Mouse (Mus musculus): ENCODE measurements at regions not wholly inside any gene's neighbourhood (a gene's known extent, or its start where the extent isn't known, plus 50 kb on each side); places are given as distances from the start of the nearest gene placed in this dataset.

- DNase-seq = peak; percentile 9 to 19
Measured at GRCm38 (mm10) chr2:11853210-11853973, 75.7 kb downstream of the Ankrd16 start.

- DNase-seq = no peak
Measured at GRCm38 (mm10) chr2:11869983-11870382, 92.3 kb downstream of the Ankrd16 start.

GRCm38 (mm10) chr2:11880005-11880404 lies 102.3 kb downstream of the Ankrd16 start:
- DNase-seq = no peak

DNA sequence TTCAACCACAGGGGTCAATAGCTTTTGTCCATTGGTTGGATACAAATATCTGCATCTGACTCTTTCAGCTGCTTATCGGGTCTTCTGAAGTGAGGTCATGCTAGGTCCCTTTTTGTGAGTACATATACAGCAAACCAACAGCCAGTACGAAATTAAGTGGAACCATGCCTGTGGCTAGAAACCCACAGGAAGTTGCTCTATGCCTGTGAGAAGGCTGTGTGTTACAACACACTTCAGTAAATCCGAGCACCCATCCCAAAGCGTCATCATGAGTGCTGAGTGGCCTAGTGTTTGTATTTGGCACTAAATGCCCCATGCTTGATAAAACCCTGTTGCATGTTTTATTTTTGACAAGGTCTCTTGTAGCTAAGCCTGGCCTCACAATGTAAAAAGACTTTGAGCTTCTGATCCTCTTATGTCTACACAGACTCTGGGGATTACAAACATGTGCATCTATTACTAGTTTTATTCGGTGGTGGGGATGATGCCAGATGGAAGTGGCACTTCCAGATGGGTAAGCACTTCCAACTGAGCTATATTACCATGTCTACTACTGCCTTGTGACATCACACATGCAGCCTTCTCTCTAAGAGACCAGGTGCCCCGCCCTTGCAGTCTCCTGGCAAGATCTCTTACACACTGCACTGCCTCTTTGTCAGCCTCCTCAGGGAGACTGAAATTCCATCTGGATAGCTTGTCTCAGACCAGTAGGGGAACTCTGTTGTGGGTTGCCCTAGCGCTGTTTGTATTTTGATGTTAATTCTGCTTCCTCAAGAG lies 117.3 kb downstream of the Ankrd16 start:
- DNase-seq = no peak

- DNase-seq = peak in 1 of 2 experiments; percentile 6
Measured at GRCm38 (mm10) chr2:11899698-11900660, 122.3 kb downstream of the Ankrd16 start.

GRCm38 (mm10) chr2:11914782-11915181 lies 137.1 kb downstream of the Ankrd16 start:
- DNase-seq = peak; percentile 4 to 6

DNA sequence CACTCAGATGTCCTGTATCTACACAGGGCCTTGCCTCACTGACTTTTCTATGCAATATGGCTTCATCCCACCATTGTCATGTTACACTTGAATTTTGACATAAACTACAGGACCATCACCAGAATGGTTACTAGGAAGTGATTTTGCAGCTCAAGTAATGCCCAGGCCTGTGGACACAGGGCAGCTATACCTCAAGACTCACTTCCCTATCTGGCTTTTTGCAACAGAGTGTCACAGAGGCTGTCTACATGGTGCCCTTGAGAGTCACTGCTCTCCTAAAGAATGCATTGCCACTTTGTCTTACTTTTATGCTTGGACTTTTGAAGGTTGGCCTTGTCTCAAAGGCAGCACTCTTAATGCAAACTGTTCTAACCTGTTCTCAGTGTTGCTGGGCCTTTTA lies 139.7 kb downstream of the Ankrd16 start:
- no peak for DNase-seq

- DNase-seq = no peak
Measured at GRCm38 (mm10) chr2:11918070-11918469, 140.4 kb downstream of the Ankrd16 start.

GRCm38 (mm10) chr2:11960777-11961176 lies 183.1 kb downstream of the Ankrd16 start:
- no peak for DNase-seq

DNA sequence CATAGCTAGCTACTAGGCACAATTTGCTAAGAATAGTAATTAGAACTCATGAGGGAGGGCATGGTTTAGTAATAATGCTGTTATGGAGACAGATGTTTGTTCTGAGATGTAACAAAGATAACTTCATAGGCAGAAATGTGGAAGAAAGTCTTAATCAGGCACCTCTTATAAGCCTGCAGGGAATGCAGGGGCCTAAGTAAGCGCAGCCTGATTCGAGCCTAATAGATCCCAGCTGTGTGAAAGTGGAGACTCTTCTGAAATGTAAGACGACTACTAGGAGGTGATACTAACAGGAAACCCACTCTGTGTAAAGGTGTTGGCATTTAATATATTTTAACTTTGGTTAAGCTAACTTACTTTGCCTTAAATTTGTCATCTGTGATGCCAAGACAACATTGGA lies 187.7 kb downstream of the Ankrd16 start:
- DNase-seq = no peak

- DNase-seq = no peak
Measured at GRCm38 (mm10) chr2:11967001-11967400, 189.3 kb downstream of the Ankrd16 start.

GRCm38 (mm10) chr2:11971972-11972371 lies 194.3 kb downstream of the Ankrd16 start:
- DNase-seq = no peak

DNA sequence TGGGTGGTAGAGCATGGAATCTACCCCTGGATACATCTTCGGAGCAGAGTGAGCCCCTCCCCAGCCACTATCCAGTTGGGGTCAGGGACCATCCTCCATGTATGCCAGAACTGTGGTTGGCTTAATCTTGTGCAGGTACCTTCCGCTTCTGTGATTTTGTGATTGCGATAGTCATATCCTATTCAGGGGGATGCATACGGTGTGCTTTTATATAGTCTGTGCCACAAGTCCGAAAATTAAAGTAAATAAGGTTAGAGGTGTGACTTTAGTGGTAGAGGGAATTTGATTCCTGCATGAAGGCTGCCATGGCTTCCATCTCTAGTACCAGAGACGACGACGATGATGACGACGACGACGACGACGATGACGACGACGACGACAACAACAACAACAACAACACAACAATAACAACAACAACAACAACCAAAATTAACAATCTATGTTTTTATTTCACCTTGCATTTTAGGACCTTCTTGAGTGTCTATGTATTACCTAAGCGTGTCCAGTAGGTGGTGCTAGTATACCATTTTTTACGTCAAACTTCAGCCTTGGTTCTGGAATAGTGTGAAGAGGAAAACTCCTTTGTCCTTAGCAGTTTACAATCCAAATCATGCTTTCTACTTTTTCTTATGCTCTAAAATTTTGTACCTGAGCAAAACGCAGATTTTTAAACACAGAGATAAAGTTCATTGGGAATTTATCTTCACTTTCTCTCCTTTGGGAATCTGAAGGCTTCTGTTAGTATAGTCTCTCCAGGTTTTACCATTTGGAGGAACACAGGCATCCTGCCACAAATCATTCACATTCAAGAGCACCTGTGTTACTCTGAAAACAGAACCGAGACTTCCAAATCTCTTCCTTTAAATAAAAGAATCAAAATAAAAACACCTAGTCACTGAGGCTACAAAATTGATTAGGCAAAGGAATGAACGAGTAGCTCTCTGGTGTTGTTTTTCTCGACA lies 224.5 kb downstream of the Ankrd16 start:
- no peak for DNase-seq

GRCm38 (mm10) chr2:12004330-12004729 lies 226.7 kb downstream of the Ankrd16 start:
- DNase-seq = peak; percentile 56 to 63

GRCm38 (mm10) chr2:12007201-12007600 lies 229.5 kb downstream of the Ankrd16 start:
- no peak for DNase-seq

DNA sequence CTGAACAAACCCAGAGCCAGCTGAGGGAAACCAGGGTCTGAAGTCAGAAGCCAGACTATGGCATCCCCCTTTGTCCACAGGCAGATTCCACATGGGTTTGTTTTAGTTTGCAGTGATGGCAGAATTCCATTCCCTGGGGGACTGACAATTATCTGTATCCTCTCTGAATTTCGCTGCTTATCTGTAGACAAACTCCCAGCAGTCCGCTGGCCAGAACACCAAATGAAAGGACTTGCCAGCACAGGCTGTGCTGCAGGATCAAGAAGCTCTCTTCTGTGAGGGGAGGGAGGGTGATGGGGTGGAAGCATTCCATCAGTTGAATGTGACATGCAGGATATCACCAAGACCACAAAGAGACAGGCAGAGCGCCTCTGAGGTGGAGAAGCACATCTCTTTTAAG lies 233.8 kb downstream of the Ankrd16 start:
- DNase-seq = peak in 1 of 2 experiments; percentile 31

DNA sequence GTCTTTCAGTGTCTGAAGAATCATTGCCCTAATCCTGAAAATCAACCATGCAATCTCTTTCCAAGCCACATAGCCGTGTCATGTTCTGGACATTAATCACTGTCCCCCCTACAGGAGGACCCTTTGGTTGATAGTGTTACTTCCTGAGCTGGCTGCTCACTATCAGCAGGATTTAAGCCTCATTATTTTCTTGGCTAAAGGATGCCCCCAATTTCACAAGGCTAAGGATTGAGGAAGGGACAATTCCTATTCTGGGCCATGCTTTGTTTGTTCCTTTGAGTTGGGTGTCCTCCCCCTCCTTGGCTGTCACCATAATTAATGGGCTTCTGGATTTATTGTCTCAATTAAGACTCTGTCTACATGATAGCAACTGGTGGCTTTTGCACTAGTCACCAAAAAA lies 241.9 kb downstream of the Ankrd16 start:
- DNase-seq = peak in 1 of 2 experiments; percentile 30

DNA sequence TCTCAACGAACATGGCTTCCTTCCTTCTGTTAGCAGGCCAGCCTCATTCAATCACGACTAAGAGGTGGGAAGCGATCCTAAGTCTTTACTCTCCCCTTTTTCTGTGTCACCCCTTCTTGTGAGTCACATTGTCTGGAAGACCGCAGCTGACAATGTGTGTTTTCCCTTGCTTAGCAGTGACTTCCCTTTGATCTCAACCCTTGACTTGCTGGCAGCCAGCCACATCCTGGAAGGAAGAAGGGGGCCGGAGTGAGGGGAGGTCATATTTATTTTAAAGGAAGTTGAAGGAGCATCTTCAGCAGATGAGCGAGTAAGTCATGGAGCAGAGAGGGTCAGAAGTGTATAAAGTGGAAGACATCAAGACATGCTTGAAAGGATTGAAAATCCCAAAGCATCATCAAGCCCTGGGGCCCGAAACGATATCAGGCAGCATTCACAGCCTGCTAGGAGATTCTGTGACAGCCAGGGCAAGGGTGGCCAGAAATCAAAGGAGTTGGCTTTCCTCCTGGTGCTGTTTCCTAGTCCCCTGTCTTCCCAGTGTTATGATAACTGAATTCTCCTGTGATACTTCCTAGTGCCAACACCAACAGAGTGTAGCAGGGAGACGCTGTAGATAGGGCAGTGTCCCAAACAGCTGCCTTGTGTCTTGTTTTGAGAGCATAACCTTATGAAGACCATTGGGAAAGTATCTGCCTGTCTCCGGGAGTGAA lies 245.9 kb downstream of the Ankrd16 start:
- DNase-seq = peak; percentile 91 to 93

GRCm38 (mm10) chr2:12026220-12026619 lies 248.5 kb downstream of the Ankrd16 start:
- no peak for DNase-seq

DNA sequence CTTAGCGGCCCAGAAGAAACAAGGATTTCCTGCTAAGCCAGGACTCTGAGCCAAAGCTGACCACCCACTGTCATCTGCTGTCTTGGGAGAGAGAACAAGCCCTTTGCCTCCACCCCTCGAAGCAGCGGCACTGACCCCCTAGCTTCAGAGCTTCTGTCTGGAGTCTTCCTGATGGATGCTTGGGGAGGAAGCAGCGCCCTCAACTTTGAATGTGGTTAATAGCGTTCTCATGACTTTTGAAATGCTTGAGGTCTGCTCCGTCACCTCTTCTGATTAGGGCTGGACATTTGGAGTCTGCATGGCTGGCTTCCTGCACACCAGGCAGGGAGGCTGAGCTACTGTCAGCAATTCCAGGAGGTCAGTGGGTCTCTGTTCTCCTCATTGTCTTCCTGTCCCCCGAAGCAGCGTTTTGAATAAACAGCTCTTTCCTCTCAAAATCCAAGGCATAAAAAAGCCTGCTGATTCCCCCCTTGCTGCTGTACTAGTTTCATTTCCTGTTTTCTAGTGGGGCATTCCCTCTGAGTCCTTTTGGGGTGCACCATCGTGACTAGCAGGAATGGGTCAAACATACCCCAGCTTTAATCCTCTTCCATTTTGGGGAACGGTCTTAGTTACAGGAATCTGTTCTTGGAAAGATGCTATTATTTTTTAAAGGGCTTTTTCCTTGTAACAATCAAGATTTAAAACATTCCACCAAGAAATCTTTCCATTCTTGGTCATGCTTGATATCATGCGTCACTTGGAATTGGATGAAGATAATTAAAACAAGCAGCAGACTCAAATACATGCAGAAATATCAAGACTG lies 256.0 kb downstream of the Ankrd16 start:
- DNase-seq = peak; percentile 75 to 84

All from kidney, postnatal 4 days (tissue).